ENCODE assay signal across 23 mouse cellular contexts in the genomic region with DNA sequence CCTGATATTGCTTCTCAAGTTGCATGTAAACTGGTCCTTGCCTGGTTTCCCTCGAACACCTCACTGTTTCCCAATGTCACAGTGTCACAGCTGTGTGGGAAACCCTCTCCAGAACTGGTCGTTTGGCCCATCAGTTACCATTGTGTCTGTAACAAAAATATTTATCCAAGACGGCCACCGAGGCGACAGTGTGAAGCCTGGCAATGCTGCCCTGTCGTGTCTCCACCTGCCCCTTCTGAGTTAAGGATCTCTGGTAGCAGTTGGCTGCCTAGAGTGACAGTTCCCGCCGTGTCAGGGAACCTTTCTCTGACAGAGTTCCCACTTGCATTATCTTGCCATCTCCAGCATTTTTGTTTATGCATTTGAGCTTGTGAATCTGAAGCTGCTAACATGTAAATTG.
"Had no signal": no experiment of that assay in that cellular context is flagged by ENCODE, and none has a peak within 500 bp of the region (broad histone marks: within the 10 kb centered on the region; RNA-seq: fewer than 3 reads in every experiment).

No protein-coding gene starts in this region.

- DNase-seq: gastrocnemius, postnatal 14 days; gastrocnemius, postnatal 36 days; heart, adult 18-20 months; heart, postnatal 10 days; kidney, adult 18-20 months; kidney, adult 8-10 months; kidney, postnatal 10 days; kidney, postnatal 25 days; kidney, postnatal 4 days; left cerebral cortex, postnatal 4 days had no signal

- H3K9ac ChIP-seq: heart, embryonic 12.5 days; hindbrain, embryonic 12.5 days; hindbrain, embryonic 14.5 days; intestine, embryonic 15.5 days; limb, embryonic 13.5 days; limb, embryonic 15.5 days had no signal

- ATAC-seq: forebrain, embryonic 16.5 days; hindbrain, embryonic 16.5 days; inflammation-experienced regulatory T-cells, adult 6 months; intestine, embryonic 15.5 days; intestine, postnatal 0 days had no signal

- H3K4me1 ChIP-seq: heart, embryonic 12.5 days; hindbrain, embryonic 12.5 days; intestine, embryonic 15.5 days had no signal

- H3K27ac ChIP-seq: heart, embryonic 10.5 days; hindbrain, embryonic 12.5 days; hindbrain, embryonic 14.5 days; intestine, embryonic 15.5 days; layer of hippocampus, adult 2 months; left cerebral cortex, adult 2 months; limb, embryonic 13.5 days; limb, embryonic 15.5 days had no signal

- H3K9me3 ChIP-seq: heart, embryonic 10.5 days; heart, embryonic 12.5 days; hindbrain, embryonic 12.5 days; intestine, embryonic 15.5 days; limb, embryonic 13.5 days; limb, embryonic 15.5 days had no signal

- H3K4me2 ChIP-seq: heart, embryonic 12.5 days; hindbrain, embryonic 12.5 days; hindbrain, embryonic 14.5 days; intestine, embryonic 15.5 days; limb, embryonic 13.5 days; limb, embryonic 15.5 days had no signal

- H3K27me3 ChIP-seq: heart, embryonic 12.5 days; hindbrain, embryonic 12.5 days; intestine, embryonic 15.5 days; limb, embryonic 13.5 days; limb, embryonic 15.5 days had no signal

- H3K4me3 ChIP-seq: heart, embryonic 10.5 days; heart, embryonic 12.5 days; hindbrain, embryonic 12.5 days; intestine, embryonic 15.5 days; layer of hippocampus, adult 2 months; left cerebral cortex, adult 2 months; limb, embryonic 13.5 days; limb, embryonic 15.5 days had no signal

- H3K36me3 ChIP-seq: heart, embryonic 10.5 days; heart, embryonic 12.5 days; hindbrain, embryonic 12.5 days; intestine, embryonic 15.5 days; limb, embryonic 13.5 days; limb, embryonic 15.5 days had no signal
